Mouse (Mus musculus) T-cell, adult 2 months (primary cell): ENCODE results near the gene Las1l.
"Not testable (repeated sequence)": the region's sequence is repeated elsewhere in the genome, so short reads cannot be mapped to it uniquely, and the experiment has no call there.

Experiments
- DNase-seq: peaks from one replicate; pipeline ENCODE4 v3.0.0; 2022; ENCODE audit warnings: low spot score

The Las1l gene

GRCm38 (mm10) chrX:95956497-95957293, at the start of gene Las1l:
Gene Las1l (minus strand): TSS chrX:95956962.
- peak; percentile 93 for DNase-seq

DNA sequence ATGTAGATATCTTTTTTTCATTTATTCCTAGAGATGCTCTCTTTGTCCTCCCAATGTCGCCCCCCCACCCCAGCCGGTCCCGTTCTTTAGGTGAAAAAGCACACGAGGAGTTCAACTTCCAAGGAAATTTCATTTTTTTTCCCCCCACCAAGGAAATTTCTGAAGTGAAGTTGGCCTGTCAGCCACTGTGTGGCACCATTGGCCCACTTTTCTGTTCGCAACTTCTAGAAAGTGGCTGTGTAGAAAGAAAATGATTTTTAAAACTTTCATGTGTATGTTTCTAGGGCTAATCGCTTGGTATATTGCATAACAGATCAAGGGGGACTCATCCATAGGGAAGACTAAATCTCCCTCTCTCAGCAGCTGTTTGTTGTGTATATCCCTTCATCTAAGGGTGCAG, 49.6 kb upstream of the Las1l start:
- no peak for DNase-seq

DNA sequence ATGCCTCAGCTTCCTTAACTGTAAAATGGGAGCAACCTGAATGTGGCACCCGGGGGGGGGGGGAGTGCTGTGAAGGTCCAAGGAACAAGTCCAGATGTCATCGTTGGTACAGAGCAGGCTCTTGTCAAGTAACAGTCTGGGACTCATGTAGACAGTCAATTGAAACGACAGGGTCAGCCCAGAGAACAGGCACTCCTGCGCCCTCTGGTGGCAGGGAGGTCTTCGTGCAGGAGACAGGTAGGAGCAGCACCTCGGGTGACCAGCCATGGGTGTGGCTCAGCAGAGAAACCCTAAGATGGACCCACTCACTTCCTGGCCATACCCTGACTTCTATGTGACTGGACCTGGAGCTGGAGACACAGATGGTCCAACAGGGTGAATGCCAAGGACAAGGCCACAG, 42.8 kb upstream of the Las1l start:
- DNase-seq = peak; percentile 31

GRCm38 (mm10) chrX:95993206-95993605, 36.4 kb upstream of the Las1l start:
- DNase-seq = no peak

- DNase-seq = no peak
Observed at GRCm38 (mm10) chrX:95969936-95970335, 13.2 kb upstream of the Las1l start.

- no peak for DNase-seq
Observed at GRCm38 (mm10) chrX:95969116-95969515, 12.4 kb upstream of the Las1l start.

- peak; percentile 85 for DNase-seq
Observed at GRCm38 (mm10) chrX:95968594-95968965, 11.8 kb upstream of the Las1l start.

- DNase-seq = peak; percentile 58
Observed at GRCm38 (mm10) chrX:95967847-95968593, 11.3 kb upstream of the Las1l start.

- DNase-seq = no peak
Observed at GRCm38 (mm10) chrX:95965036-95965435, 8.3 kb upstream of the Las1l start.

- no peak for DNase-seq
Observed at GRCm38 (mm10) chrX:95963366-95963765, 6.6 kb upstream of the Las1l start.

DNA sequence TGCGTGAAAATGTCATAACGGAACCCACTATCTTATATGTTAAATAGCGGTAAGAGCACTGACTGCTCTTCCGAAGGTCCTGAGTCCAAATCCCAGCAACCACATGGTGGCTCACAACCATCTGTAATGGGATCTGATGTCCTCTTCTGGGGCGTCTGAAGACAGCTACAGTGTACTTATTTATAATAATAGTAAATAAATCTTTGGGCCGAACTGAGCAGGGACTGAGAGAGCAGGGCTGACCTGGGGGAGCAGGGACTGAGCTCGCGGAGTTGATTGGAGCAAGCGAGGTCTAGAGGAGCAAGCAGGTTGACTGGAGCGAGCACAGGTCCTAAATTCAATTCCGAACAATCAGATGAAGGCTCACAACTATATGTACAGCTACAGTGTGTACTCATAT, 699 bp upstream of the Las1l start:
- DNase-seq = not testable (repeated sequence)

- DNase-seq = peak; percentile 6
Observed at GRCm38 (mm10) chrX:95950776-95951175, 6.0 kb downstream of the Las1l start.

DNA sequence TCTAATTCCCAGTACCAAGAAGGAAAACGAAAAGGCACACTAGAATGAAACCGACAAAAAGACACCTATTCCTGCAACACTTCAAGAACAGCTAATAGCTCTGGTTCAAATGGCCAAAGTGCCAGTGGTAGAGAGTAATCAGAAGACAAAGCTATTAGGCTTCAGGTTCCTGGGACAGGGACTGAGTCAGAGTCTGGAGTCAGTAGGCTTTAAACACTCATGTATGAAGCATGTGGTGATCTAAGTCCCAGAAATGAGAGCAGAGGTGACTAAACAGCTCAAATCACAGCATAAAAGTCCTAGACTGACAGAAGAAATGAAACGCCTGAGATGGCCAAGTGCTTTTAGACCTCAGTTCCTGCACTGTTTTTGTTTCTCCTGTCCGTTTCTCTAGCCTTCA, 8.6 kb downstream of the Las1l start:
- no peak for DNase-seq

- DNase-seq = no peak
Observed at GRCm38 (mm10) chrX:95945496-95945895, 11.3 kb downstream of the Las1l start.

DNA sequence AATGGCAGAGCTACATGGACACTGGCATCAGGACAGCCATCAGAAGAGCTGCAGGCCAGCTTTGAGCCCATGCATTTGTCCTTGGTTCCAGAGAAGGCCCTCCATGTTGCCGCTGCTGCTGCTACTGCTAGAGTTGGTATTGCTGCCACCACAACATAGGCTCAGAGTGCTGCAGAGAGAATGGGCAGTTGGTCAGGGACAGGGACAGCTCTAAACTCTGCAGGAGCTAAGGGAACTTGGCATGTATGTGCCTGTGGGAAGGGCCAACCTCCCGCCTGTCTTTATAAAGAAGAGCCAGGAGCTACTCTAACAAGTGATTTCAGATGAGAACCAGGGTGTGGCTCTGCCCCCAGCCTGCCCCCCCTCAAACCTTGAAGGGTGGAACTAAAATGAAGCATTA, 21.3 kb downstream of the Las1l start:
- no peak for DNase-seq

- DNase-seq = no peak
Observed at GRCm38 (mm10) chrX:95902716-95903115, 54.0 kb downstream of the Las1l start.
